Mouse (Mus musculus): ENCODE measurements around the gene Cadps2. TPM values are rescaled to one million over a fixed set of nuclear protein-coding genes. Genes with fewer than 3 reads are reported as not detected.

Gene Cadps2
- total and polyA plus RNA-seq, 3 experiments: 0.87 TPM; not detected in 2

DNA sequence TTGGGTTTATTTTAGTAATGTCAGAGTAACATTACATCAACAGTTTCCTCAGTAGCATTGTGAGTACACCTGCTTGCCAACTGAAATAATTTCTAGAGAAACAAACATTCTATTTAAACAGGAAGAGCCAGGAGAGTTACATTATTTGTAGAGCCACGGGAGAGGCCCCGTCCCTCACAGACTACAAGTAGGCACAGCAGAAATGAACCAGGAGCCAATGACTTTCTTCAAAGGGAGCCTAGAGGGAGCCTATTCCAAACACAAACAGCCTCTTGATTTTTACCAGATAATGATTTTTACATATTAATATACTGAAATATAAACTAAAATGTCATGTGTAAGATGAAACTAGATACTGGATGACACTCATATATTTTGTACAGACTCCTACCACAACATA is 2.5 kb downstream of the Cadps2 start:
- H3K27me3 ChIP-seq (ENCODE audit: insufficient read depth, low read length): no peaks in the 10 kb centered on the region
- no peak for ATAC-seq (ENCODE audit: extremely low read depth, insufficient number of reproducible peaks, low FRiP score, poor library complexity, severe bottlenecking)
- no peaks in the 10 kb centered on the region for H3K4me1 ChIP-seq (ENCODE audit: insufficient read depth, low read depth, low read length)
- H3K36me3 ChIP-seq (replicated peaks): no peaks in the 10 kb centered on the region
- no peak for TF ChIP-seq TAL1 (conservative IDR thresholded peaks at IDR 0.05; ENCODE audit: low read depth, low read length)
- no peak for TF ChIP-seq GATA1 (IDR thresholded peaks at IDR 0.05; ENCODE audit: borderline replicate concordance, low read length)
- TF ChIP-seq GATA2 (IDR thresholded peaks at IDR 0.05; ENCODE audit: borderline replicate concordance, low read depth, low read length): no peak
- TF ChIP-seq CTCF (IDR thresholded peaks at IDR 0.05; ENCODE audit: low read depth, low read length): no peak
- TF ChIP-seq POLR2AphosphoS5 (IDR thresholded peaks at IDR 0.05; ENCODE audit: insufficient replicate concordance, low read depth, low read length): no peak
- peaks cover 17% of the 10 kb centered on the region for H3K9me3 ChIP-seq (replicated peaks)
- H3K4me3 ChIP-seq (ENCODE audit: low read depth, low read length): no peak overlapping the region
- no peak for DNase-seq (ENCODE audit: low spot score)

GRCm38 (mm10) chr6:23835552-23835951 is 3.7 kb downstream of the Cadps2 start:
- H3K4me3 ChIP-seq (ENCODE audit: low read depth, low read length): no peak overlapping the region
- ATAC-seq (ENCODE audit: extremely low read depth, insufficient number of reproducible peaks, low FRiP score, poor library complexity, severe bottlenecking) (no peak), DNase-seq (ENCODE audit: low spot score) (no peak)
- H3K4me1 ChIP-seq (ENCODE audit: insufficient read depth, low read depth, low read length): no peaks in the 10 kb centered on the region
- no peaks in the 10 kb centered on the region for H3K36me3 ChIP-seq (replicated peaks)
- no peaks in the 10 kb centered on the region for H3K27me3 ChIP-seq (ENCODE audit: insufficient read depth, low read length)
- H3K9me3 ChIP-seq (replicated peaks): peaks cover 17% of the 10 kb centered on the region
- no peak for TF ChIP-seq GATA1 (IDR thresholded peaks at IDR 0.05; ENCODE audit: borderline replicate concordance, low read length)
- no peak for TF ChIP-seq TAL1 (conservative IDR thresholded peaks at IDR 0.05; ENCODE audit: low read depth, low read length)
- no peak for TF ChIP-seq GATA2 (IDR thresholded peaks at IDR 0.05; ENCODE audit: borderline replicate concordance, low read depth, low read length)
- no peak for TF ChIP-seq POLR2AphosphoS5 (IDR thresholded peaks at IDR 0.05; ENCODE audit: insufficient replicate concordance, low read depth, low read length)
- no peak for TF ChIP-seq CTCF (IDR thresholded peaks at IDR 0.05; ENCODE audit: low read depth, low read length)

DNA sequence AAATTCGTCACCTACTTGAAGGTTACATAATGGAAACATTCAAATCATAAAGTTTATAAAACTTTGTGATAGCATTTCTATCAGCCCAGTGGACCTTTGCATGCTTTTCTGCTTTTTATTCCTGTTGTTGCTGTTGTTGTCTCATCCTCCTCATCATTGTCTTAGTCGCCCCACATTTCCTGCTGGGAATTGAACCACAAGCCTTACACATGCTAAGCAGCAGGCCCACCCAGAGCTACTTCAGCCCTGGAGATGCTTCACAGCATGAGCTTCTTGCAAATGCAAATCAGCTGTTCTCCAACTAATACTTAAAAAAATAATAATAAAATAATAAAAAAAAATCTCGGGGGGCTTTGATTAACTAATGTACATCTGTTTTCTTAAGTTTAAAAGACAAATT is 8.5 kb downstream of the Cadps2 start:
- H3K9me3 ChIP-seq (replicated peaks): no peaks in the 10 kb centered on the region

DNA sequence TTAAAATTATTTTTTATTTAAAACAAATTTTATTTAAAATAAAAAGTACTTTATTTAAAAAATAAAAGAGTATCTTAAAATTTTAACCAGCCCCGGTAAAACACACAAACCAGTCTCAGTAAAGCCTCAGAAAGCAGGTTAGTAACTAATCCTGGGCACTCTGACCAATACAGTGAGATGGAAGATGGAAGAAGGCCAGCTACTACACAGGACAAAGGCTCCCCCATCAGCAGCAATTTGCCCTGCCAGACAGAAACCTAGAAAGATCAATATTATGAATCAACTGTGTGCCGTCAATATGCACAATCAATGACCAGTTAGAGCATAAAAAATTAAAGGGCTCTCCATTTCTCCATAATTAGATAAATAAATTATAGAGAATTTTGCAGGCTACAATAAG is 9.9 kb downstream of the Cadps2 start:
- Histone ChIP-seq H3K4me1 (ENCODE audit: insufficient read depth, low read depth, low read length) (no peaks in the 10 kb centered on the region), H3K36me3 (replicated peaks) (no peaks in the 10 kb centered on the region), H3K4me3 (ENCODE audit: low read depth, low read length) (no peak overlapping the region), H3K9me3 (replicated peaks) (no peaks in the 10 kb centered on the region), H3K27me3 (ENCODE audit: insufficient read depth, low read length) (no peaks in the 10 kb centered on the region)
- DNase-seq (ENCODE audit: low spot score): no peak
- TF ChIP-seq GATA2 (IDR thresholded peaks at IDR 0.05; ENCODE audit: borderline replicate concordance, low read depth, low read length) (no peak), GATA1 (IDR thresholded peaks at IDR 0.05; ENCODE audit: borderline replicate concordance, low read length) (no peak), TAL1 (conservative IDR thresholded peaks at IDR 0.05; ENCODE audit: low read depth, low read length) (no peak), POLR2AphosphoS5 (IDR thresholded peaks at IDR 0.05; ENCODE audit: insufficient replicate concordance, low read depth, low read length) (no peak), CTCF (IDR thresholded peaks at IDR 0.05; ENCODE audit: low read depth, low read length) (no peak)
- ATAC-seq (ENCODE audit: extremely low read depth, insufficient number of reproducible peaks, low FRiP score, poor library complexity, severe bottlenecking): no peak

More for the DNA sequence above, 8.5 kb downstream of the Cadps2 start:
- TF ChIP-seq CTCF (IDR thresholded peaks at IDR 0.05; ENCODE audit: low read depth, low read length): no peak
- TF ChIP-seq GATA2 (IDR thresholded peaks at IDR 0.05; ENCODE audit: borderline replicate concordance, low read depth, low read length): no peak
- no peak for TF ChIP-seq GATA1 (IDR thresholded peaks at IDR 0.05; ENCODE audit: borderline replicate concordance, low read length)
- TF ChIP-seq POLR2AphosphoS5 (IDR thresholded peaks at IDR 0.05; ENCODE audit: insufficient replicate concordance, low read depth, low read length): no peak
- TF ChIP-seq TAL1 (conservative IDR thresholded peaks at IDR 0.05; ENCODE audit: low read depth, low read length): no peak
- no peak overlapping the region for H3K4me3 ChIP-seq (ENCODE audit: low read depth, low read length)
- no peaks in the 10 kb centered on the region for H3K36me3 ChIP-seq (replicated peaks)
- H3K4me1 ChIP-seq (ENCODE audit: insufficient read depth, low read depth, low read length): no peaks in the 10 kb centered on the region
- no peaks in the 10 kb centered on the region for H3K27me3 ChIP-seq (ENCODE audit: insufficient read depth, low read length)
- ATAC-seq (ENCODE audit: extremely low read depth, insufficient number of reproducible peaks, low FRiP score, poor library complexity, severe bottlenecking) (no peak), DNase-seq (ENCODE audit: low spot score) (no peak)

DNA sequence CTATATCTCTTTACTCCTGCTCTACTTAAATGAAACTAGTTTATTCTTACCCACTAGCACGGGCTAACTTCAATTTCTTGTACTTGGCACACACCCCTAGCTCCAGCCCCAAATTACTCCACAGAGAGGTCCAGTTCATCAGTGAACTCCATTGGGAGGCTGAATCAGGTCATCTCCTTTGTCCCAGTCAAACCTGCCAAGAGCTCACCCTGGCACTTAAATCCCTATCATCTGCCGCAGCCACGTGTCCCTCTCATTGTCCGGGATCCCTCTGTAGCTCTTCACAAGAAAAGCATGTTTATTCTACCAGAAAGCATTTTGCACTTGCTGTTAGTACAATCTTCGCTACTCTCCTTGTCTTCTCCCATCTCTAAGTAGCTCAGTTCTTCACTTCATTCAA is 17.4 kb downstream of the Cadps2 start:
- DNase-seq (ENCODE audit: low spot score) (no peak), ATAC-seq (ENCODE audit: extremely low read depth, insufficient number of reproducible peaks, low FRiP score, poor library complexity, severe bottlenecking) (no peak)
- no peaks in the 10 kb centered on the region for H3K36me3 ChIP-seq (replicated peaks)
- no peak for TF ChIP-seq TAL1 (conservative IDR thresholded peaks at IDR 0.05; ENCODE audit: low read depth, low read length)
- no peak for TF ChIP-seq GATA1 (IDR thresholded peaks at IDR 0.05; ENCODE audit: borderline replicate concordance, low read length)
- TF ChIP-seq POLR2AphosphoS5 (IDR thresholded peaks at IDR 0.05; ENCODE audit: insufficient replicate concordance, low read depth, low read length): no peak
- TF ChIP-seq GATA2 (IDR thresholded peaks at IDR 0.05; ENCODE audit: borderline replicate concordance, low read depth, low read length): no peak
- TF ChIP-seq CTCF (IDR thresholded peaks at IDR 0.05; ENCODE audit: low read depth, low read length): no peak
- H3K4me3 ChIP-seq (ENCODE audit: low read depth, low read length): no peak overlapping the region
- H3K27me3 ChIP-seq (ENCODE audit: insufficient read depth, low read length): no peaks in the 10 kb centered on the region
- no peaks in the 10 kb centered on the region for H3K9me3 ChIP-seq (replicated peaks)
- no peaks in the 10 kb centered on the region for H3K4me1 ChIP-seq (ENCODE audit: insufficient read depth, low read depth, low read length)

DNA sequence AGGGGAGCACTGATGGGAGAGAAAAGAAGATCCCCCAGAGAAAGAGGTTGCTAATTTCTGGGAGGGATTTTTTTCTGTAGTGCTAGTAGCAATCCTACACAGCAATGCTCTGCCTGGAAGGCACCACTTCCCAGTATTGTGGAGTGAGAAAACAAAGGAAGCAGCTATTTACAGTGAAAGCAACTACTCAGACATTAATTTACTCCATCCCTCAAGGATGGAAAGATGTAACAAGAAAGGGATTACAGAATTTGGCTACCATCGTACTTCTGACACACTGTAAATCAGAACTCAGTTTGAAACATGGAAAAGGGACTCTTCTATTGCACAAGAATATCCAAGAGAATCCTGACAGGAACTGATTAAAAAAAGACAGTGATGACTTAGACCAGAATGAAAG is 29.1 kb downstream of the Cadps2 start:
- H3K4me1 ChIP-seq (ENCODE audit: insufficient read depth, low read depth, low read length): no peaks in the 10 kb centered on the region
- DNase-seq (ENCODE audit: low spot score): no peak
- H3K36me3 ChIP-seq (replicated peaks): no peaks in the 10 kb centered on the region
- no peak for ATAC-seq (ENCODE audit: extremely low read depth, insufficient number of reproducible peaks, low FRiP score, poor library complexity, severe bottlenecking)
- TF ChIP-seq CTCF (IDR thresholded peaks at IDR 0.05; ENCODE audit: low read depth, low read length) (no peak), TAL1 (conservative IDR thresholded peaks at IDR 0.05; ENCODE audit: low read depth, low read length) (no peak), GATA2 (IDR thresholded peaks at IDR 0.05; ENCODE audit: borderline replicate concordance, low read depth, low read length) (no peak), POLR2AphosphoS5 (IDR thresholded peaks at IDR 0.05; ENCODE audit: insufficient replicate concordance, low read depth, low read length) (no peak), GATA1 (IDR thresholded peaks at IDR 0.05; ENCODE audit: borderline replicate concordance, low read length) (no peak)
- no peaks in the 10 kb centered on the region for H3K27me3 ChIP-seq (ENCODE audit: insufficient read depth, low read length)
- H3K4me3 ChIP-seq (ENCODE audit: low read depth, low read length): no peak overlapping the region
- H3K9me3 ChIP-seq (replicated peaks): peaks cover 5% of the 10 kb centered on the region; the same call in 1 of the 2 replicates
